In genomic region chr6:29736610-29737458, GRCm38 (mm10) we compare ENCODE assay signal across 8 mouse cellular contexts. TPM values are rescaled to one million over a fixed set of nuclear protein-coding genes. Genes with fewer than 3 reads are reported as not detected.
DNase-seq lines count a peak whose midpoint lies in the region; ATAC-seq and TF ChIP-seq lines count a peak whose summit lies in the region.

No protein-coding gene starts in this region.

- no peaks in the 10 kb centered on the region for H3K9me3 ChIP-seq in lung, postnatal 0 days (ENCODE audit: low read length)
- H3K9me3 ChIP-seq in limb, embryonic 11.5 days (ENCODE audit: control insufficient read depth, low read length), result no peaks in the 10 kb centered on the region
- H3K9me3 ChIP-seq in neural tube, embryonic 15.5 days (replicated peaks), result no peaks in the 10 kb centered on the region

- peak overlapping the region; percentile 86 for H3K9ac ChIP-seq in lung, postnatal 0 days (replicated peaks; ENCODE audit: low read depth)
- peak overlapping the region; percentile 100 for H3K9ac ChIP-seq in limb, embryonic 11.5 days (ENCODE audit: low read length)
- peak overlapping the region; percentile 74 for H3K9ac ChIP-seq in neural tube, embryonic 15.5 days (replicated peaks)

- peak overlapping the region; percentile 82 for H3K4me3 ChIP-seq in lung, postnatal 0 days (ENCODE audit: low read depth, low read length)
- peak overlapping the region; percentile 95 for H3K4me3 ChIP-seq in embryonic fibroblast, embryonic 13.5 days (ENCODE audit: insufficient read depth, low read length)
- peak overlapping the region; percentile 98 for H3K4me3 ChIP-seq in limb, embryonic 11.5 days (ENCODE audit: low read depth, low read length)
- H3K4me3 ChIP-seq in neural tube, embryonic 15.5 days (replicated peaks), result peak overlapping the region; percentile 71

- 6% methylated on average over 13 of the region's 13 CpGs for WGBS in lung, postnatal 0 days
- 18% methylated on average over 13 of the region's 13 CpGs for WGBS in limb, embryonic 11.5 days
- 22% methylated on average over 13 of the region's 13 CpGs for WGBS in neural tube, embryonic 15.5 days

- no peak for ATAC-seq in lung, postnatal 0 days
- ATAC-seq in limb, embryonic 11.5 days (ENCODE audit: insufficient number of reproducible peaks, low FRiP score, low TSS enrichment, low read depth), result no peak
- ATAC-seq in neural tube, embryonic 15.5 days (ENCODE audit: low FRiP score), result no peak

- peak overlapping the region; percentile 98 for H3K4me2 ChIP-seq in lung, postnatal 0 days (replicated peaks; ENCODE audit: low read depth, low read length)
- peak overlapping the region; percentile 87 for H3K4me2 ChIP-seq in limb, embryonic 11.5 days (ENCODE audit: low read depth, severe bottlenecking)
- peak overlapping the region; percentile 95 for H3K4me2 ChIP-seq in neural tube, embryonic 15.5 days

- no peak overlapping the region for H3K27ac ChIP-seq in lung, postnatal 0 days (ENCODE audit: low read length)
- peak overlapping the region; percentile 80 for H3K27ac ChIP-seq in embryonic fibroblast, embryonic 13.5 days (ENCODE audit: insufficient read depth, low read length)
- H3K27ac ChIP-seq in limb, embryonic 11.5 days (replicated peaks; ENCODE audit: low read depth, low read length), result peak overlapping the region; percentile 98; the same call in 1 of the 2 replicates
- peak overlapping the region; percentile 79 for H3K27ac ChIP-seq in neural tube, embryonic 15.5 days (replicated peaks)

- peaks cover 7% of the 10 kb centered on the region; the same call in 1 of the 2 replicates for H3K4me1 ChIP-seq in lung, postnatal 0 days (ENCODE audit: insufficient read depth, low read depth, low read length)
- H3K4me1 ChIP-seq in embryonic fibroblast, embryonic 13.5 days (ENCODE audit: control insufficient read depth, insufficient read depth, low read length), result peaks cover 3% of the 10 kb centered on the region; the same call in 1 of the 2 replicates
- H3K4me1 ChIP-seq in limb, embryonic 11.5 days (ENCODE audit: control insufficient read depth, insufficient read depth, low read length), result peaks cover 10% of the 10 kb centered on the region
- H3K4me1 ChIP-seq in neural tube, embryonic 15.5 days, result peaks cover 16% of the 10 kb centered on the region; the same call in 1 of the 2 replicates

- no peaks in the 10 kb centered on the region for H3K27me3 ChIP-seq in lung, postnatal 0 days (replicated peaks; ENCODE audit: insufficient read depth, low read length)
- H3K27me3 ChIP-seq in limb, embryonic 11.5 days (ENCODE audit: control insufficient read depth, insufficient read depth, low read length), result no peaks in the 10 kb centered on the region
- no peaks in the 10 kb centered on the region for H3K27me3 ChIP-seq in neural tube, embryonic 15.5 days (replicated peaks)

- TF ChIP-seq POLR2A in embryonic fibroblast, embryonic 13.5 days (IDR thresholded peaks at IDR 0.05; ENCODE audit: low read depth, low read length), result no peak

- DNase-seq in lung, postnatal 0 days (ENCODE audit: low spot score), result no peak
- DNase-seq in lung, postnatal 14 days, result no peak
- no peak for DNase-seq in limb, embryonic 11.5 days (ENCODE audit: low spot score)
- DNase-seq in frontal cortex, adult 2 months (ENCODE audit: extremely low spot score in 1 of 2, low spot score in 1 of 2), result no peak
- no peak for DNase-seq in natural killer cell, adult 2 months (ENCODE audit: low spot score in 2 of 2)
- DNase-seq in left cerebral cortex, adult 18-20 months (ENCODE audit: low spot score in 2 of 2), result no peak

- no peak for TF ChIP-seq CTCF in lung, postnatal 0 days (IDR thresholded peaks at IDR 0.05)
- TF ChIP-seq CTCF in embryonic fibroblast, embryonic 13.5 days (IDR thresholded peaks at IDR 0.05; ENCODE audit: borderline replicate concordance, insufficient read depth, low read length), result no peak

- TF ChIP-seq EP300 in lung, postnatal 0 days (IDR thresholded peaks at IDR 0.05), result no peak

- H3K36me3 ChIP-seq in lung, postnatal 0 days (ENCODE audit: insufficient read depth, low read length), result no peaks in the 10 kb centered on the region
- peaks cover 6% of the 10 kb centered on the region; the same call in 1 of the 2 replicates for H3K36me3 ChIP-seq in limb, embryonic 11.5 days (ENCODE audit: control insufficient read depth, insufficient read depth, low read length)
- no peaks in the 10 kb centered on the region for H3K36me3 ChIP-seq in neural tube, embryonic 15.5 days

RNA-seq across cellular contexts. Expression of gene Smo, which starts 1.5 kb away (rescaled TPM):
- 8.8 and 10.9 TPM in 2 replicates for polyA plus RNA-seq in lung, postnatal 0 days (2015; fragmentation: Nextera tagmentation; extraction: Ambion mirVana)
- polyA plus RNA-seq in embryonic fibroblast, embryonic 13.5 days (2011; ENCODE audit: insufficient read length, low read depth, missing spikeins), result 53.4 and 66.1 TPM in 2 replicates
- polyA plus RNA-seq in limb, embryonic 11.5 days (2014; fragmentation: Nextera tagmentation; extraction: Ambion mirVana), result 67.5 and 78.9 TPM in 2 replicates
- polyA plus RNA-seq in neural tube, embryonic 15.5 days (2015; fragmentation: Nextera tagmentation; extraction: Ambion mirVana), result 10.8 and 18.3 TPM in 2 replicates
- 10.2 and 10.4 TPM in 2 replicates for polyA plus RNA-seq in frontal cortex, adult 2 months (2012; rRNA removed)
- total RNA-seq in left cerebral cortex, adult 18-20 months (2021), result 1 to 10 TPM; 8.3 to 9.1 TPM

RNA-seq across cellular contexts. Expression of gene Ahcyl2, which starts 31.0 kb away (rescaled TPM):
- polyA plus RNA-seq in lung, postnatal 0 days (2015; fragmentation: Nextera tagmentation; extraction: Ambion mirVana), result 11.8 and 17.1 TPM in 2 replicates
- polyA plus RNA-seq in embryonic fibroblast, embryonic 13.5 days (2011; ENCODE audit: insufficient read length, low read depth, missing spikeins), result 19.8 and 24.0 TPM in 2 replicates
- polyA plus RNA-seq in limb, embryonic 11.5 days (2014; fragmentation: Nextera tagmentation; extraction: Ambion mirVana), result 16.5 and 17.3 TPM in 2 replicates
- 19.4 and 20.8 TPM in 2 replicates for polyA plus RNA-seq in neural tube, embryonic 15.5 days (2015; fragmentation: Nextera tagmentation; extraction: Ambion mirVana)
- 117 and 118 TPM in 2 replicates for polyA plus RNA-seq in frontal cortex, adult 2 months (2012; rRNA removed)
- total RNA-seq in left cerebral cortex, adult 18-20 months (2021), result 100 to 1,000 TPM; 136 to 139 TPM

RNA-seq across cellular contexts. Expression of gene Tspan33, which starts 42.8 kb away (rescaled TPM):
- 3.9 and 4.0 TPM in 2 replicates for polyA plus RNA-seq in lung, postnatal 0 days (2015; fragmentation: Nextera tagmentation; extraction: Ambion mirVana)
- polyA plus RNA-seq in embryonic fibroblast, embryonic 13.5 days (2011; ENCODE audit: insufficient read length, low read depth, missing spikeins), result 0.40 and 1.1 TPM in 2 replicates
- polyA plus RNA-seq in limb, embryonic 11.5 days (2014; fragmentation: Nextera tagmentation; extraction: Ambion mirVana), result 3.1 and 4.7 TPM in 2 replicates
- 11.0 and 12.9 TPM in 2 replicates for polyA plus RNA-seq in neural tube, embryonic 15.5 days (2015; fragmentation: Nextera tagmentation; extraction: Ambion mirVana)
- polyA plus RNA-seq in frontal cortex, adult 2 months (2012; rRNA removed), result 26.6 and 28.7 TPM in 2 replicates
- total RNA-seq in left cerebral cortex, adult 18-20 months (2021), result 10 to 100 TPM; 23.1 to 25.9 TPM
